Mouse (Mus musculus) liver, postnatal 0 days (tissue): ENCODE data around the gene Myo1c.

ENCODE experiments used
- CTCF ChIP-seq: sonication (generic); IDR thresholded peaks from 2 replicates; pipeline ENCODE4 v1.5.1; 2016; ENCODE audit warnings: antibody characterized with exemption, low read depth
- EP300 ChIP-seq: IDR thresholded peaks from 2 replicates; pipeline ENCODE4 v1.6.1; 2016; ENCODE audit warnings: antibody characterized with exemption, low read depth, mild to moderate bottlenecking

DNA sequence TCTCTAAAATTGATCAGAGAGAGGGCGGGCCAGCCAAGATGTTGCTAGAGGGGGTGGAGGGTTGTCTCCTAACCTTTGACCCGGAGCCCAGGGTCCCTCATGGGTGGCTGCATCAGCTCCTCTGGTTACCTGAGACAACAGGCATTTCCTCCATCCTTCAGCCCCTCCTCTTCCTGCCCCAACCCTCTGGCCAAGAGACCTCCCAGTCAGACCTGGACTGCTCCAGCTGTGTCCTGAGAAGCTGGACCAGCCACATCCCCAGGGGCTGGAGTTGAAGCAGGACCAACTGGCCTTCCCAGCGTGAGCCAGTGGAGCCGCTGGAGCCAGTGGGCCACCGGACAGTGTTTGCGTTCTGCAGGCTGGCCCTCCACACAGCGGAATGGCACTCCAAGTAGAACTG is at the start of gene Myo1c:
- TF ChIP-seq CTCF (no peak), EP300 (no peak)
